Mouse (Mus musculus): ENCODE data around the gene Usp35. TPM values are rescaled to one million over a fixed set of nuclear protein-coding genes. Genes with fewer than 3 reads are reported as not detected.
A peak's percentile ranks its signal among the peaks of the same experiment; 100 is the strongest.

Gene Usp35
- 10 to 100 TPM in 1 of 2 experiments, 1 to 10 TPM in 1; 8.4 to 10.6 TPM for total RNA-seq (2021)
- long read RNA-seq, experiment 1, full-length matches to known transcripts, result 6 of 12 reads
- long read RNA-seq, experiment 1, partial matches to known transcripts, result 3 of 12 reads
- long read RNA-seq, experiment 1, other reads (novel, unspliced or antisense), result 3 of 12 reads
- long read RNA-seq, experiment 2, full-length matches to known transcripts, result 5 of 18 reads
- long read RNA-seq, experiment 2, partial matches to known transcripts, result 6 of 18 reads
- long read RNA-seq, experiment 2, other reads (novel, unspliced or antisense), result 7 of 18 reads

- DNase-seq (ENCODE audit: low spot score in 2 of 2), result peak; percentile 91 to 92
Observed at GRCm38 (mm10) chr7:97331726-97332666, at the start of gene Usp35, which contains the start of gene Kctd21. TSS of gene Usp35 (minus strand) at chr7:97332020. TSS of gene Kctd21 (plus strand) at chr7:97332327.

GRCm38 (mm10) chr7:97380500-97381123 is 48.8 kb upstream of the Usp35 start:
- no peak for DNase-seq (ENCODE audit: low spot score in 2 of 2)

- no peak for DNase-seq (ENCODE audit: low spot score in 2 of 2)
Observed at GRCm38 (mm10) chr7:97379304-97379703, 47.5 kb upstream of the Usp35 start.

GRCm38 (mm10) chr7:97375906-97376305 is 44.1 kb upstream of the Usp35 start:
- DNase-seq (ENCODE audit: low spot score in 2 of 2), result no peak

GRCm38 (mm10) chr7:97375101-97375500 is 43.3 kb upstream of the Usp35 start:
- DNase-seq (ENCODE audit: low spot score in 2 of 2), result no peak

GRCm38 (mm10) chr7:97365887-97366286 is 34.1 kb upstream of the Usp35 start:
- no peak for DNase-seq (ENCODE audit: low spot score in 2 of 2)

GRCm38 (mm10) chr7:97361467-97361866 is 29.6 kb upstream of the Usp35 start:
- DNase-seq (ENCODE audit: low spot score in 2 of 2), result no peak

- no peak for DNase-seq (ENCODE audit: low spot score in 2 of 2)
Observed at GRCm38 (mm10) chr7:97360955-97361354, 29.1 kb upstream of the Usp35 start.

GRCm38 (mm10) chr7:97360166-97360565 is 28.3 kb upstream of the Usp35 start:
- DNase-seq (ENCODE audit: low spot score in 2 of 2), result no peak

- no peak for DNase-seq (ENCODE audit: low spot score in 2 of 2)
Observed at GRCm38 (mm10) chr7:97358347-97358746, 26.5 kb upstream of the Usp35 start.

GRCm38 (mm10) chr7:97357840-97358239 is 26.0 kb upstream of the Usp35 start:
- no peak for DNase-seq (ENCODE audit: low spot score in 2 of 2)

GRCm38 (mm10) chr7:97356875-97357276 is 25.1 kb upstream of the Usp35 start:
- DNase-seq (ENCODE audit: low spot score in 2 of 2), result no peak

- no peak for DNase-seq (ENCODE audit: low spot score in 2 of 2)
Observed at GRCm38 (mm10) chr7:97356253-97356652, 24.4 kb upstream of the Usp35 start.

GRCm38 (mm10) chr7:97355068-97355841 is 23.4 kb upstream of the Usp35 start:
- DNase-seq (ENCODE audit: low spot score in 2 of 2), result peak in 1 of 2 experiments; percentile 18

- DNase-seq (ENCODE audit: low spot score in 2 of 2), result no peak
Observed at GRCm38 (mm10) chr7:97353356-97353755, 21.5 kb upstream of the Usp35 start.

- DNase-seq (ENCODE audit: low spot score in 2 of 2), result peak in 1 of 2 experiments; percentile 15
Observed at GRCm38 (mm10) chr7:97351792-97352513, 20.1 kb upstream of the Usp35 start.

- DNase-seq (ENCODE audit: low spot score in 2 of 2), result no peak
Observed at GRCm38 (mm10) chr7:97350891-97351290, 19.1 kb upstream of the Usp35 start.

- peak in 1 of 2 experiments; percentile 10 for DNase-seq (ENCODE audit: low spot score in 2 of 2)
Observed at GRCm38 (mm10) chr7:97349438-97349837, 17.6 kb upstream of the Usp35 start.

GRCm38 (mm10) chr7:97348836-97349235 is 17.0 kb upstream of the Usp35 start:
- DNase-seq (ENCODE audit: low spot score in 2 of 2), result peak in 1 of 2 experiments; percentile 11

GRCm38 (mm10) chr7:97348318-97348717 is 16.5 kb upstream of the Usp35 start:
- peak in 1 of 2 experiments; percentile 10 for DNase-seq (ENCODE audit: low spot score in 2 of 2)

All from adrenal gland, adult 18-20 months (tissue).